Mouse (Mus musculus) megakaryocyte, embryonic 14.5 days (primary cell): ENCODE measurements around the gene Morf4l1.

ENCODE experiments used
- FLI1 ChIP-seq: IDR thresholded peaks from 2 replicates; pipeline ENCODE4 v1.6.1; 2012; ENCODE audit warnings: low read length, inconsistent platforms, mixed read lengths
- GATA1 ChIP-seq: IDR thresholded peaks from 3 replicates; pipeline ENCODE4 v1.6.1; 2012; ENCODE audit warnings: mixed read lengths, low read length, inconsistent platforms, borderline replicate concordance

DNA sequence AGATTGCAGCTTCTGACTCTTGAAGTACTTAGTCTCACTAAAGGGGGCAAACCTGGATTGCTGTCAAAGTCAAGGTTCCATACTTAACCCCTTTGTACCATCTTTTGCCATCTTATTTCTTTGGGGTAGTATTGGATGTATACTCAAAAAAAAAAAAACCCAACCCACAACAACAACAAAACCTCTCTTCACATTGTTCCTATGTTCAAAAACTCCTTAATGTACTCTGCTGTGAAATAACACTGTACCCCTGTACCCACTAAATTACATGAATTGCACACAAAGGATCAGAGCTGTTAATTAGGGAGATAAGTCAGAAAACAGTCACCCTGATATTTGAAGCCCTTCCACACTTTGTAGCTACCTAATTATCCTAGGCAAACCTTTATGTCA is 730 bp upstream of the Morf4l1 start:
- TF ChIP-seq GATA1 (no peak), FLI1 (no peak)
